Mouse (Mus musculus): Measurements from ENCODE around the gene Arhgap29. TPM values are rescaled to one million over a fixed set of nuclear protein-coding genes. Genes with fewer than 3 reads are reported as not detected.

The Arhgap29 gene
- polyA plus RNA-seq, 1 experiment from 2014 or later = 68.3 TPM

- no peaks in the 10 kb centered on the region for H3K27me3 ChIP-seq (ENCODE audit: insufficient read depth, poor library complexity, severe bottlenecking)
- H3K36me3 ChIP-seq = peaks cover 8% of the 10 kb centered on the region
- no peaks in the 10 kb centered on the region for H3K9me3 ChIP-seq
- peak; percentile 94 for DNase-seq (ENCODE audit: low spot score)
- H3K4me3 ChIP-seq = peak overlapping the region; percentile 95
- H3K4me1 ChIP-seq = no peaks in the 10 kb centered on the region
- WGBS = under 1% methylated on average over 40 of the region's 44 CpGs
- H3K27ac ChIP-seq = peak overlapping the region; percentile 96
Observed at GRCm38 (mm10) chr3:121953049-121953432, 700 bp downstream of the Arhgap29 start.

GRCm38 (mm10) chr3:121953433-121954161 is 1.3 kb downstream of the Arhgap29 start:
- WGBS = under 1% methylated on average over 53 of the region's 53 CpGs
- Histone ChIP-seq H3K27me3 (ENCODE audit: insufficient read depth, poor library complexity, severe bottlenecking) (no peaks in the 10 kb centered on the region), H3K36me3 (peaks cover 8% of the 10 kb centered on the region), H3K4me3 (peak overlapping the region; percentile 95), H3K27ac (peak overlapping the region; percentile 96), H3K9me3 (no peaks in the 10 kb centered on the region), H3K4me1 (no peaks in the 10 kb centered on the region)
- DNase-seq (ENCODE audit: low spot score) = peak; percentile 78

GRCm38 (mm10) chr3:121954421-121954820 is 2.1 kb downstream of the Arhgap29 start:
- Histone ChIP-seq H3K27me3 (ENCODE audit: insufficient read depth, poor library complexity, severe bottlenecking) (no peaks in the 10 kb centered on the region), H3K4me3 (peak overlapping the region; percentile 95), H3K36me3 (peaks cover 8% of the 10 kb centered on the region), H3K4me1 (no peaks in the 10 kb centered on the region), H3K9me3 (no peaks in the 10 kb centered on the region), H3K27ac (peak overlapping the region; percentile 96; the same call in 1 of the 2 replicates)
- peak; percentile 22 for DNase-seq (ENCODE audit: low spot score)
- 37% methylated on average over 2 of the region's 2 CpGs for WGBS

- 96% methylated on average over 4 of the region's 4 CpGs for WGBS
- Histone ChIP-seq H3K4me3 (no peak overlapping the region), H3K27me3 (ENCODE audit: insufficient read depth, poor library complexity, severe bottlenecking) (no peaks in the 10 kb centered on the region), H3K4me1 (no peaks in the 10 kb centered on the region), H3K27ac (no peak overlapping the region), H3K9me3 (no peaks in the 10 kb centered on the region), H3K36me3 (peaks cover 8% of the 10 kb centered on the region)
- DNase-seq (ENCODE audit: low spot score) = peak; percentile 42
Observed at GRCm38 (mm10) chr3:121955527-121955926, 3.2 kb downstream of the Arhgap29 start.

GRCm38 (mm10) chr3:121956789-121957188 is 4.4 kb downstream of the Arhgap29 start:
- DNase-seq (ENCODE audit: low spot score) = peak; percentile 28
- WGBS = 86% methylated on average over 7 of the region's 7 CpGs
- Histone ChIP-seq H3K4me1 (no peaks in the 10 kb centered on the region), H3K9me3 (no peaks in the 10 kb centered on the region), H3K36me3 (peaks cover 8% of the 10 kb centered on the region), H3K27me3 (ENCODE audit: insufficient read depth, poor library complexity, severe bottlenecking) (no peaks in the 10 kb centered on the region), H3K4me3 (no peak overlapping the region), H3K27ac (no peak overlapping the region)

- Histone ChIP-seq H3K9me3 (no peaks in the 10 kb centered on the region), H3K27me3 (ENCODE audit: insufficient read depth, poor library complexity, severe bottlenecking) (no peaks in the 10 kb centered on the region), H3K36me3 (peaks cover 8% of the 10 kb centered on the region), H3K27ac (no peak overlapping the region), H3K4me3 (no peak overlapping the region), H3K4me1 (no peaks in the 10 kb centered on the region)
- WGBS = 90% methylated on average over 2 of the region's 2 CpGs
- no peak for DNase-seq (ENCODE audit: low spot score)
Observed at GRCm38 (mm10) chr3:121957606-121958344, 5.4 kb downstream of the Arhgap29 start.

GRCm38 (mm10) chr3:121964173-121964572 is 11.8 kb downstream of the Arhgap29 start:
- Histone ChIP-seq H3K9me3 (no peaks in the 10 kb centered on the region), H3K27me3 (ENCODE audit: insufficient read depth, poor library complexity, severe bottlenecking) (no peaks in the 10 kb centered on the region), H3K4me1 (peaks cover 10% of the 10 kb centered on the region), H3K4me3 (no peak overlapping the region), H3K36me3 (no peaks in the 10 kb centered on the region), H3K27ac (no peak overlapping the region)
- DNase-seq (ENCODE audit: low spot score) = no peak

GRCm38 (mm10) chr3:121967681-121968476 is 15.5 kb downstream of the Arhgap29 start:
- Histone ChIP-seq H3K36me3 (0 out of 2 replicates have a peak, but pooled peaks cover 3% of the 10 kb centered on the region), H3K27me3 (ENCODE audit: insufficient read depth, poor library complexity, severe bottlenecking) (no peaks in the 10 kb centered on the region), H3K4me3 (peak overlapping the region; percentile 83), H3K9me3 (no peaks in the 10 kb centered on the region), H3K27ac (peak overlapping the region; percentile 87), H3K4me1 (peaks cover 20% of the 10 kb centered on the region)
- WGBS = under 1% methylated on average over 33 of the region's 33 CpGs
- peak; percentile 97 for DNase-seq (ENCODE audit: low spot score)

- WGBS = 1% methylated on average over 8 of the region's 8 CpGs
- H3K27me3 ChIP-seq (ENCODE audit: insufficient read depth, poor library complexity, severe bottlenecking) = no peaks in the 10 kb centered on the region
- H3K4me1 ChIP-seq = peaks cover 26% of the 10 kb centered on the region
- 0 out of 2 replicates have a peak, but pooled peaks cover 3% of the 10 kb centered on the region for H3K36me3 ChIP-seq
- peak overlapping the region; percentile 87 for H3K27ac ChIP-seq
- H3K4me3 ChIP-seq = peak overlapping the region; percentile 83
- DNase-seq (ENCODE audit: low spot score) = peak; percentile 79
- no peaks in the 10 kb centered on the region for H3K9me3 ChIP-seq
Observed at GRCm38 (mm10) chr3:121968621-121969020, 16.3 kb downstream of the Arhgap29 start.

- peaks cover 31% of the 10 kb centered on the region for H3K4me1 ChIP-seq
- H3K9me3 ChIP-seq = no peaks in the 10 kb centered on the region
- H3K36me3 ChIP-seq = 0 out of 2 replicates have a peak, but pooled peaks cover 3% of the 10 kb centered on the region
- no peaks in the 10 kb centered on the region for H3K27me3 ChIP-seq (ENCODE audit: insufficient read depth, poor library complexity, severe bottlenecking)
- H3K4me3 ChIP-seq = peak overlapping the region; percentile 83
- WGBS = 55% methylated on average over 1 of the region's 1 CpGs
- DNase-seq (ENCODE audit: low spot score) = no peak
- H3K27ac ChIP-seq = peak overlapping the region; percentile 87
Observed at GRCm38 (mm10) chr3:121969451-121969850, 17.1 kb downstream of the Arhgap29 start.

GRCm38 (mm10) chr3:121973761-121974160 is 21.4 kb downstream of the Arhgap29 start:
- 54% methylated on average over 5 of the region's 5 CpGs for WGBS
- DNase-seq (ENCODE audit: low spot score) = no peak
- H3K27ac ChIP-seq = no peak overlapping the region

GRCm38 (mm10) chr3:121975381-121975780 is 23.0 kb downstream of the Arhgap29 start:
- H3K27me3 ChIP-seq (ENCODE audit: insufficient read depth, poor library complexity, severe bottlenecking) = no peaks in the 10 kb centered on the region
- no peak overlapping the region for H3K27ac ChIP-seq
- no peak for DNase-seq (ENCODE audit: low spot score)
- no peaks in the 10 kb centered on the region for H3K9me3 ChIP-seq
- H3K36me3 ChIP-seq = peaks cover 27% of the 10 kb centered on the region
- 86% methylated on average over 3 of the region's 3 CpGs for WGBS
- H3K4me3 ChIP-seq = no peak overlapping the region
- peaks cover 18% of the 10 kb centered on the region for H3K4me1 ChIP-seq

More at GRCm38 (mm10) chr3:121973761-121974160, 21.4 kb downstream of the Arhgap29 start:
- Histone ChIP-seq H3K4me1 (peaks cover 26% of the 10 kb centered on the region), H3K4me3 (no peak overlapping the region), H3K36me3 (peaks cover 17% of the 10 kb centered on the region), H3K27me3 (ENCODE audit: insufficient read depth, poor library complexity, severe bottlenecking) (no peaks in the 10 kb centered on the region), H3K9me3 (no peaks in the 10 kb centered on the region)
